Mouse (Mus musculus) layer of hippocampus, adult 18-20 months (tissue): Measurements from ENCODE around the gene Pard3b. TPM values are rescaled to one million over a fixed set of nuclear protein-coding genes. Genes with fewer than 3 reads are reported as not detected.

ENCODE experiments used
- DNase-seq, 2 experiments: peaks; one replicate each; pipeline ENCODE4 v3.0.0; 2022; ENCODE audit warnings: low spot score in 2 of 2
- total RNA-seq, 2 experiments: library from RNA; stranded (reverse); gene quantifications; 2 replicates each; pipeline ENCODE4 v1.2.3; 2021

Pard3b gene
- total RNA-seq, 2 experiments from 2014 or later = 5.4 to 5.9 TPM

- no peak for DNase-seq
Observed at GRCm38 (mm10) chr1:62382807-62383514, 744.3 kb downstream of the Pard3b start.

- DNase-seq = no peak
Observed at GRCm38 (mm10) chr1:62384241-62384640, 745.6 kb downstream of the Pard3b start.

GRCm38 (mm10) chr1:62388013-62388412 lies 749.4 kb downstream of the Pard3b start:
- no peak for DNase-seq

- no peak for DNase-seq
Observed at GRCm38 (mm10) chr1:62392863-62393262, 754.2 kb downstream of the Pard3b start.

- no peak for DNase-seq
Observed at GRCm38 (mm10) chr1:62394555-62394954, 755.9 kb downstream of the Pard3b start.

- no peak for DNase-seq
Observed at GRCm38 (mm10) chr1:62398261-62398660, 759.6 kb downstream of the Pard3b start.

- DNase-seq = no peak
Observed at GRCm38 (mm10) chr1:62398738-62399137, 760.1 kb downstream of the Pard3b start.

- no peak for DNase-seq
Observed at GRCm38 (mm10) chr1:62405061-62405460, 766.4 kb downstream of the Pard3b start.

GRCm38 (mm10) chr1:62411368-62411767 lies 772.7 kb downstream of the Pard3b start:
- DNase-seq = no peak

GRCm38 (mm10) chr1:62412019-62412418 lies 773.4 kb downstream of the Pard3b start:
- no peak for DNase-seq

- DNase-seq = no peak
Observed at GRCm38 (mm10) chr1:62412988-62413387, 774.4 kb downstream of the Pard3b start.

GRCm38 (mm10) chr1:62414521-62414920 lies 775.9 kb downstream of the Pard3b start:
- DNase-seq = no peak

GRCm38 (mm10) chr1:62416627-62417374 lies 778.2 kb downstream of the Pard3b start:
- no peak for DNase-seq

- DNase-seq = no peak
Observed at GRCm38 (mm10) chr1:62422896-62423650, 784.4 kb downstream of the Pard3b start.

- no peak for DNase-seq
Observed at GRCm38 (mm10) chr1:62425369-62425768, 786.7 kb downstream of the Pard3b start.

GRCm38 (mm10) chr1:62428736-62429135 lies 790.1 kb downstream of the Pard3b start:
- DNase-seq = no peak

- no peak for DNase-seq
Observed at GRCm38 (mm10) chr1:62429333-62430182, 790.9 kb downstream of the Pard3b start.

GRCm38 (mm10) chr1:62431054-62431453 lies 792.4 kb downstream of the Pard3b start:
- DNase-seq = no peak

GRCm38 (mm10) chr1:62433891-62434290 lies 795.3 kb downstream of the Pard3b start:
- no peak for DNase-seq

GRCm38 (mm10) chr1:62435844-62436243 lies 797.2 kb downstream of the Pard3b start:
- no peak for DNase-seq

- no peak for DNase-seq
Observed at GRCm38 (mm10) chr1:62436304-62436703, 797.7 kb downstream of the Pard3b start.
